Mouse (Mus musculus): Measurements from ENCODE around the gene Slitrk1.

GRCm38 (mm10) chr14:108910449-108911137 is 3.4 kb downstream of the Slitrk1 start:
- TF ChIP-seq CTCF (IDR thresholded peaks at IDR 0.05; ENCODE audit: low read depth) = no peak
- no peak for TF ChIP-seq EP300 (optimal IDR thresholded peaks at IDR 0.05)

Measured in stomach, postnatal 0 days (tissue).